Mouse (Mus musculus) ES-Bruce4 (cell line): ENCODE measurements around the gene Vnn3.

ENCODE experiments used
- CTCF ChIP-seq: IDR thresholded peaks from one replicate; pipeline ENCODE4 v1.8.1; 2011; ENCODE audit warnings: low read depth, low read length
- POLR2A ChIP-seq: IDR thresholded peaks from one replicate; pipeline ENCODE4 v1.8.1; 2011; ENCODE audit warnings: low read length; ENCODE audit not compliant: insufficient read depth

DNA sequence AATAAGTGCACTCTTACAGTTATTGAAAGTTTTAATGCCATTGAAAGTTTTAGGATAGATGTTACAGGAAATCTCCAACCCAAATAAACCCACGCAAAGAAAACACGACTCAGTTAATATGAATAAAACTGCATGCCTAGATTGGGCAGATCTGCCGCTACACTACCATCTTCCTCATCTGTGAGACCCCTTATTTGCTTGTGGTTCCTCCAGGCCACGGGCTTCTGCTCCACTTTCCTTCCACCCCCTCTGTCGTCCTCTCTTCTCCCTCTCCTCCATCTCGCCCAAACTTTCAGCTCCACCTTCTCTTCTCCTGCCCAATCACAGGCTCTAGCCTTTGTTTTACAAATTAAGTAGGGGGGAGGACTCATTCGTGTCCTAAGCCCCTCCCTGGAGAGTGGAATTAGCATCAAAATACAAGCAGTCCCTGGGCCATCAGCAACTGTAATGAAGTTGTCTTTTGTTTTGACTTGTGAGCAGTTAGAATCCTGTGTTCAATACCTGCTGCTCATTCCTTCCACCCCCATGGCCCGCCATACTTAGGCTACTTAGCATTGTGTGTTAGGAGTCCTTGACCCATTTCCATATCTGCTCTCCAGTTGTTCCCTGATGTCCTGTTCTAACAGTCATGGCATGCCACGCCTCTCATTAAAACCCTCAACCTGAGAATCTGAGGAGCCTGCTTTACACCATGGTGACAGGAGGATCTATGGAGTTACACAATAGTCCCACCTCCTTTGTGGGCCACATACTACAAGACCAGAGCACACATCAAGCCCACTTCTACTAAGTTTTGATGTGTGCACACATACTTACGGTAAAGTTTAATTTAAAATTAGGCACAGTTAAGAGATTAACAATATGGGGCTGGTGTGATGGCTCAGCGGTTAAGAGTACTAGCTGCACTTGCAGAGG, 38.2 kb upstream of the Vnn3 start:
- TF ChIP-seq CTCF (no peak), POLR2A (peak; percentile 92)
